Mouse (Mus musculus) megakaryocyte-erythroid progenitor cell, adult 5-6 weeks (primary cell): ENCODE results near the gene Samd13. TPM values are rescaled to one million over a fixed set of nuclear protein-coding genes. Genes with fewer than 3 reads are reported as not detected.

Experiments used
- ATAC-seq: replicated peaks from 2 replicates; pipeline ENCODE4 v1.8.0; 2016; ENCODE audit warnings: mild to moderate bottlenecking, inconsistent platforms; ENCODE audit not compliant: severe bottlenecking, poor library complexity, low FRiP score, low TSS enrichment
- total RNA-seq, 2 experiments: library from RNA; stranded (forward) in 1 of 2; stranded (reverse) in 1 of 2; fragments of 200-1000, 215-1000 nt in 1 of 2; fragments of >200 nt in 1 of 2; fragmentation: Nextera tagmentation in 1 of 2; gene quantifications; 2 replicates each; pipeline ENCODE4 v1.2.3; 2014 to 2017

The Samd13 gene
- total RNA-seq (2014; fragmentation: Nextera tagmentation) (6.9 and 8.6 TPM in 2 replicates), total RNA-seq (2017) (3.6 and 5.7 TPM in 2 replicates)

GRCm38 (mm10) chr3:146684811-146685675, at the start of gene Samd13:
Gene Samd13, minus strand, starts transcription at chr3:146685592.
- no peak for ATAC-seq

GRCm38 (mm10) chr3:146731499-146731898, 46.1 kb upstream of the Samd13 start:
- no peak for ATAC-seq

GRCm38 (mm10) chr3:146723037-146723436, 37.6 kb upstream of the Samd13 start:
- ATAC-seq, result no peak

GRCm38 (mm10) chr3:146719696-146720095, 34.3 kb upstream of the Samd13 start:
- ATAC-seq, result no peak

- ATAC-seq, result no peak
Measured at GRCm38 (mm10) chr3:146718251-146718650, 32.9 kb upstream of the Samd13 start.

- no peak for ATAC-seq
Measured at GRCm38 (mm10) chr3:146712305-146712704, 26.9 kb upstream of the Samd13 start.

GRCm38 (mm10) chr3:146711559-146711958, 26.2 kb upstream of the Samd13 start:
- no peak for ATAC-seq

GRCm38 (mm10) chr3:146711084-146711483, 25.7 kb upstream of the Samd13 start:
- no peak for ATAC-seq

GRCm38 (mm10) chr3:146709086-146709485, 23.7 kb upstream of the Samd13 start:
- no peak for ATAC-seq

- no peak for ATAC-seq
Measured at GRCm38 (mm10) chr3:146708381-146708780, 23.0 kb upstream of the Samd13 start.

- ATAC-seq, result no peak
Measured at GRCm38 (mm10) chr3:146704099-146704498, 18.7 kb upstream of the Samd13 start.

- ATAC-seq, result peak; percentile 89
Measured at GRCm38 (mm10) chr3:146700051-146700450, 14.7 kb upstream of the Samd13 start.

GRCm38 (mm10) chr3:146698982-146699381, 13.6 kb upstream of the Samd13 start:
- peak; percentile 48 for ATAC-seq

- no peak for ATAC-seq
Measured at GRCm38 (mm10) chr3:146692547-146692946, 7.2 kb upstream of the Samd13 start.

- ATAC-seq, result no peak
Measured at GRCm38 (mm10) chr3:146687121-146687725, 1.8 kb upstream of the Samd13 start.

GRCm38 (mm10) chr3:146686428-146686827, 1.0 kb upstream of the Samd13 start:
- ATAC-seq, result peak; percentile 85

GRCm38 (mm10) chr3:146683095-146683494, 2.3 kb downstream of the Samd13 start:
- no peak for ATAC-seq

GRCm38 (mm10) chr3:146682140-146682651, 3.2 kb downstream of the Samd13 start:
- peak; percentile 54 for ATAC-seq

- ATAC-seq, result 0 out of 2 replicates have a peak, but pooled peaks have one; percentile 8
Measured at GRCm38 (mm10) chr3:146681696-146682095, 3.7 kb downstream of the Samd13 start.

- no peak for ATAC-seq
Measured at GRCm38 (mm10) chr3:146680625-146681024, 4.8 kb downstream of the Samd13 start.
